Mouse (Mus musculus): ENCODE measurements around the gene Golph3.

DNA sequence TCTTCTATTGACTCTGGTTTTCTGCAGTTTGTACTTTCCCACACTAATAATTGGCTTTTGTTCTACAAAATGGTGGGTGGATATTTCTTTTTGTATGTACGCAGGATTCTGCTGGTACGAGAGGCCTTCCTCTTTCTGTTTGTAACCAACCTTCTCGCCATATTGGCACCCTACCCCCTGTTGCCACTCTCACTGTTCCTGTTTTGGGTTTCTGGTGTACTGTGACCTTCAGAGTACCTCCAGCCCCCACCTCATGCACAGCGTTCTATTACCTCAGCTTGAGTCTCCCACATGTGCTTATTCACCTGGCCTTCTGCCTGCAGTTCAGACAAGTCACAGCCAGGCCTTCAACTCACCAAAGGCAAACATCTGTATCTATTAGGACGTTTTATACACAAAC is 28.6 kb downstream of the Golph3 start:
- TF ChIP-seq POLR2A (IDR thresholded peaks at IDR 0.05; ENCODE audit: insufficient read length, low read depth) (no peak), TCF12 (IDR thresholded peaks at IDR 0.05; ENCODE audit: insufficient read depth, poor library complexity, severe bottlenecking) (no peak), MAX (IDR thresholded peaks at IDR 0.05; ENCODE audit: low read depth) (no peak), MYOD1 (IDR thresholded peaks at IDR 0.05; ENCODE audit: control insufficient read depth in 1 of 3, insufficient read length in 2 of 3, low read depth in 2 of 3) (no peak), POLR2AphosphoS2 (IDR thresholded peaks at IDR 0.05; ENCODE audit: insufficient read length, low read depth) (no peak), MYOG (IDR thresholded peaks at IDR 0.05; ENCODE audit: control insufficient read depth in 1 of 3, insufficient read depth in 1 of 3, insufficient read length in 2 of 3, low read depth in 2 of 3) (no peak), CEBPB (IDR thresholded peaks at IDR 0.05; ENCODE audit: insufficient read depth, poor library complexity, severe bottlenecking) (no peak), E2F4 (IDR thresholded peaks at IDR 0.05; ENCODE audit: insufficient read depth) (no peak)

Measured in myocyte (in vitro differentiated cells).